Mouse (Mus musculus) right cerebral cortex, postnatal 36 days (tissue): ENCODE results near the gene Nup210l.
"Not testable (repeated sequence)": the region's sequence is repeated elsewhere in the genome, so short reads cannot be mapped to it uniquely, and the experiment has no call there.

Source experiments
- DNase-seq, 2 experiments: peaks; one replicate each; pipeline ENCODE4 v3.0.0; 2022; ENCODE audit warnings: low spot score in 2 of 2, mixed read lengths in 1 of 2

Gene Nup210l

GRCm38 (mm10) chr3:90222455-90222854, 118.5 kb downstream of the Nup210l start:
- no peak for DNase-seq

- DNase-seq = no peak
These were observed 119.0 kb downstream of the Nup210l start for GRCm38 (mm10) chr3:90222941-90223340.

GRCm38 (mm10) chr3:90224331-90224730, 120.4 kb downstream of the Nup210l start:
- DNase-seq = no peak

- DNase-seq = no peak
These were observed 127.1 kb downstream of the Nup210l start for GRCm38 (mm10) chr3:90231075-90231474.

GRCm38 (mm10) chr3:90231507-90232333, 127.8 kb downstream of the Nup210l start, which contains the start of gene Jtb:
Gene Jtb, plus strand, starts transcription at chr3:90231597.
- DNase-seq = peak; percentile 96 to 97

GRCm38 (mm10) chr3:90241251-90241650, 137.3 kb downstream of the Nup210l start:
- no peak for DNase-seq

- no peak for DNase-seq
These were observed 137.9 kb downstream of the Nup210l start for GRCm38 (mm10) chr3:90241669-90242358.

- DNase-seq = no peak
These were observed 139.2 kb downstream of the Nup210l start, which contains the start of gene Creb3l4 for GRCm38 (mm10) chr3:90242984-90243775. Gene Creb3l4, minus strand, starts transcription at chr3:90243512.

- no peak for DNase-seq
These were observed 141.5 kb downstream of the Nup210l start for GRCm38 (mm10) chr3:90245406-90245805.

- DNase-seq = no peak
These were observed 143.7 kb downstream of the Nup210l start for GRCm38 (mm10) chr3:90247630-90247959.

GRCm38 (mm10) chr3:90247960-90248745, 144.2 kb downstream of the Nup210l start, which contains the start of gene Slc39a1:
Gene Slc39a1, plus strand, starts transcription at chr3:90248172.
- peak; percentile 93 to 94 for DNase-seq

- no peak for DNase-seq
These were observed 144.8 kb downstream of the Nup210l start for GRCm38 (mm10) chr3:90248746-90249100.

- DNase-seq = no peak
These were observed 146.9 kb downstream of the Nup210l start for GRCm38 (mm10) chr3:90250791-90251190.

GRCm38 (mm10) chr3:90251731-90252226, 147.8 kb downstream of the Nup210l start:
- not testable (repeated sequence) for DNase-seq

- not testable (repeated sequence) for DNase-seq
These were observed 148.7 kb downstream of the Nup210l start for GRCm38 (mm10) chr3:90252659-90253058.

- DNase-seq = not testable (repeated sequence)
These were observed 149.2 kb downstream of the Nup210l start for GRCm38 (mm10) chr3:90253174-90253573.

GRCm38 (mm10) chr3:90253653-90254418, 149.9 kb downstream of the Nup210l start, which contains the start of gene Crtc2:
Gene Crtc2, plus strand, starts transcription at chr3:90254163.
- DNase-seq = peak; percentile 97 to 99

- DNase-seq = no peak
These were observed 150.7 kb downstream of the Nup210l start for GRCm38 (mm10) chr3:90254419-90255193.

- no peak for DNase-seq
These were observed 151.2 kb downstream of the Nup210l start for GRCm38 (mm10) chr3:90255194-90255565.
